Mouse (Mus musculus) kidney, adult 2 months (tissue): ENCODE measurements around the gene Traf5. TPM values are rescaled to one million over a fixed set of nuclear protein-coding genes. Genes with fewer than 3 reads are reported as not detected.

Source experiments
- DNase-seq: peaks from one replicate; pipeline ENCODE4 v3.0.0; 2021
- H3K27ac ChIP-seq: fragments of 200-500 bp; 2 replicates; pipeline ENCODE4 v1.5.1; 2012; ENCODE audit warnings: low read depth, low read length, control low read depth, inconsistent platforms; ENCODE audit not compliant: insufficient read depth
- H3K27me3 ChIP-seq: fragments of 200-500 bp; replicated peaks from 2 replicates; pipeline ENCODE4 v1.6.1; 2012; ENCODE audit warnings: mild to moderate bottlenecking, moderate library complexity, low read length, inconsistent platforms; ENCODE audit not compliant: control insufficient read depth, insufficient read depth
- H3K36me3 ChIP-seq: fragments of 200-500 bp; 2 replicates; pipeline ENCODE4 v1.6.1; 2012; ENCODE audit warnings: mild to moderate bottlenecking, moderate library complexity, low read length, inconsistent platforms; ENCODE audit not compliant: control insufficient read depth, insufficient read depth
- H3K4me1 ChIP-seq: fragments of 200-500 bp; 2 replicates; pipeline ENCODE4 v1.6.1; 2011; ENCODE audit warnings: low read length; ENCODE audit not compliant: control insufficient read depth, insufficient read depth
- H3K4me3 ChIP-seq: fragments of 200-500 bp; 2 replicates; pipeline ENCODE4 v1.5.1; 2011; ENCODE audit warnings: mild to moderate bottlenecking, low read depth, low read length, control low read depth; ENCODE audit not compliant: insufficient read depth
- CTCF ChIP-seq: fragments of 200-500 bp; conservative IDR thresholded peaks from 2 replicates; pipeline ENCODE4 v1.5.1; 2011; ENCODE audit warnings: low read depth, mild to moderate bottlenecking, control low read depth, low read length, moderate library complexity, mixed read lengths; ENCODE audit not compliant: insufficient read depth, insufficient read length
- POLR2A ChIP-seq: fragments of 200-500 bp; IDR thresholded peaks from one replicate; pipeline ENCODE4 v1.6.1; 2011; ENCODE audit warnings: low read depth, low read length, control low read depth
- WGBS: fragments of 180-500 bp; shearing (Covaris S2); methylation state at CpG from one replicate; pipeline ENCODE4 v1.1.7; 2018; 5-methylcytosine and 5-hydroxymethylcytosine counted together
- polyA plus RNA-seq: library from polyadenylated mRNA; depleted of rRNA; stranded (reverse); fragments of >200 nt; gene quantifications from 2 replicates; pipeline ENCODE4 v1.2.3, GENCODE M21; 2012

Traf5 gene
- polyA plus RNA-seq, 1 experiment = 13.6 TPM

GRCm38 (mm10) chr1:191999022-191999421 is 93.3 kb downstream of the Traf5 start:
- H3K27me3 ChIP-seq = no peaks in the 10 kb centered on the region
- H3K36me3 ChIP-seq = peaks cover 4% of the 10 kb centered on the region
- H3K27ac ChIP-seq = no peak overlapping the region
- no peak overlapping the region for H3K4me3 ChIP-seq
- TF ChIP-seq POLR2A = no peak
- no peak for TF ChIP-seq CTCF
- peaks cover 2% of the 10 kb centered on the region; the same call in 1 of the 2 replicates for H3K4me1 ChIP-seq
- no peak for DNase-seq

GRCm38 (mm10) chr1:191996621-191997185 is 95.7 kb downstream of the Traf5 start:
- H3K36me3 ChIP-seq = peaks cover 4% of the 10 kb centered on the region
- 67% methylated on average over 8 of the region's 8 CpGs for WGBS
- H3K4me1 ChIP-seq = peaks cover 2% of the 10 kb centered on the region; the same call in 1 of the 2 replicates
- peak overlapping the region; percentile 13; the same call in 1 of the 2 replicates for H3K27ac ChIP-seq
- peak; percentile 81 for DNase-seq
- H3K4me3 ChIP-seq = no peak overlapping the region
- no peak for TF ChIP-seq POLR2A
- TF ChIP-seq CTCF = no peak
- no peaks in the 10 kb centered on the region for H3K27me3 ChIP-seq

- peaks cover 2% of the 10 kb centered on the region; the same call in 1 of the 2 replicates for H3K4me1 ChIP-seq
- peak; percentile 88 for DNase-seq
- H3K4me3 ChIP-seq = no peak overlapping the region
- no peaks in the 10 kb centered on the region for H3K27me3 ChIP-seq
- WGBS = 66% methylated on average over 7 of the region's 7 CpGs
- peak overlapping the region; percentile 46 for H3K27ac ChIP-seq
- no peak for TF ChIP-seq POLR2A
- TF ChIP-seq CTCF = no peak
- peaks cover 4% of the 10 kb centered on the region for H3K36me3 ChIP-seq
Measured at GRCm38 (mm10) chr1:191995916-191996315, 96.4 kb downstream of the Traf5 start.

DNA sequence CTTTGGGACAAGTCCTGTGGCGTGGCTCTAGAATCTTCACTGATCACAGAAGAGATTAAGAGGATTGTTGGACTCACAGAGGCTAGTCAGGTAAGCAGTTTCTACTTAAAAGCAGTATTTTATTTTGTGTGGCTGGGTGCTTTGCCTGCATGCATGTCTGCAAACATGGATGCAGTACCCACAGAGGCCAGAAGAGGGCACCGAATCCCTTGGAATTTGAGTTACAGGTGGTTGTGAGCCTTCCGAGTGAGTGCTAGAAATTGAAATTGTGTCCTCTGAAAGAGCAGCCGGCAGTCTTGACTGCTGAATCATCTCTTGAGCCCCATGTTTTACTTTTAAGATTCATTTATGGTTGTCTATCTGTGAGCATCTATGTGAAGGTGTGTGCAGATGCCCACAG is 96.9 kb downstream of the Traf5 start:
- Histone ChIP-seq H3K27me3 (no peaks in the 10 kb centered on the region), H3K4me1 (peaks cover 2% of the 10 kb centered on the region; the same call in 1 of the 2 replicates), H3K36me3 (peaks cover 2% of the 10 kb centered on the region), H3K27ac (peak overlapping the region; percentile 0; the same call in 1 of the 2 replicates), H3K4me3 (no peak overlapping the region)
- 75% methylated on average over 4 of the region's 4 CpGs for WGBS
- TF ChIP-seq POLR2A (no peak), CTCF (peak; percentile 74)
- peak; percentile 75 for DNase-seq

GRCm38 (mm10) chr1:191994476-191994875 is 97.9 kb downstream of the Traf5 start:
- Histone ChIP-seq H3K27ac (no peak overlapping the region), H3K36me3 (peaks cover 2% of the 10 kb centered on the region), H3K4me1 (peaks cover 2% of the 10 kb centered on the region; the same call in 1 of the 2 replicates), H3K27me3 (no peaks in the 10 kb centered on the region), H3K4me3 (no peak overlapping the region)
- DNase-seq = no peak
- TF ChIP-seq CTCF (no peak), POLR2A (no peak)
- WGBS = 80% methylated on average over 5 of the region's 5 CpGs

- Histone ChIP-seq H3K27me3 (no peaks in the 10 kb centered on the region), H3K27ac (peak overlapping the region; percentile 24; the same call in 1 of the 2 replicates), H3K4me3 (no peak overlapping the region), H3K4me1 (peaks cover 2% of the 10 kb centered on the region; the same call in 1 of the 2 replicates), H3K36me3 (no peaks in the 10 kb centered on the region)
- peak; percentile 50 for DNase-seq
- 51% methylated on average over 7 of the region's 7 CpGs for WGBS
- no peak for TF ChIP-seq CTCF
- TF ChIP-seq POLR2A = no peak
Measured at GRCm38 (mm10) chr1:191992040-191992780, 100.1 kb downstream of the Traf5 start.

DNA sequence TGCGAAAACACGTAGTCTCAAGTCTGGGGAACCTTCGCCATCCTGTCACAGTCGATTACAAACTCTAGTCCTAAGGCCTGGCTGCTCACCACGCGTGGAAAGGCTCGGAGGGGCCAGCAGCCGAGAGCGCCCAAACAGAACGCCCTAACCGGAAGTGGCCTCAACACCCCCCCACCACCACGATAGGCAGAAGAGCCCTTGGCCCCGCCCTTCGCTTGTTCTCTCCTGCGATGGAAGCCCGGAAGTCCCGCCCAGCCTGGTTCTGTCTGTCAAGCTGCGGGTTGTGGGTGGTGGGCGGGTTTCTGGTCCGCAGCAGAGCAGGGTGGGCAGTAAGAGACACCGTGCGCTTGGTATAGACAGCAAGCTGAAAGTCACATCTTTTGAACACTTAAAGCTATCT is 102.4 kb downstream of the Traf5 start:
- peak overlapping the region; percentile 88 for H3K27ac ChIP-seq
- peak overlapping the region; percentile 89 for H3K4me3 ChIP-seq
- H3K36me3 ChIP-seq = no peaks in the 10 kb centered on the region
- 1% methylated on average over 22 of the region's 22 CpGs for WGBS
- peak; percentile 50 for TF ChIP-seq POLR2A
- no peak for TF ChIP-seq CTCF
- DNase-seq = peak; percentile 98
- no peaks in the 10 kb centered on the region for H3K27me3 ChIP-seq
- H3K4me1 ChIP-seq = no peaks in the 10 kb centered on the region; the same call in 1 of the 2 replicates
